Mouse (Mus musculus) embryonic facial prominence, embryonic 13.5 days (tissue): ENCODE data around the gene Trim17. TPM values are rescaled to one million over a fixed set of nuclear protein-coding genes. Genes with fewer than 3 reads are reported as not detected.

Experiments
- ATAC-seq: fragments of 200-750 bp; cut with Nextera tagmentation; 2 replicates; pipeline ENCODE4 v1.8.0; 2017; ENCODE audit warnings: low read depth; ENCODE audit not compliant: insufficient number of reproducible peaks, insufficient read depth, low FRiP score, low TSS enrichment
- H3K27ac ChIP-seq: fragments of 300-500 bp; sonication (generic); 2 replicates; pipeline ENCODE4 v1.5.1; 2015; ENCODE audit warnings: moderate library complexity, mild to moderate bottlenecking, inconsistent platforms
- H3K27me3 ChIP-seq: fragments of 300-500 bp; sonication (generic); 2 replicates; pipeline ENCODE4 v1.6.1; 2015; ENCODE audit warnings: mild to moderate bottlenecking, inconsistent platforms
- H3K36me3 ChIP-seq: fragments of 300-500 bp; sonication (generic); 2 replicates; pipeline ENCODE4 v1.6.1; 2015; ENCODE audit warnings: mild to moderate bottlenecking, inconsistent platforms
- H3K4me1 ChIP-seq: fragments of 300-500 bp; sonication (generic); 2 replicates; pipeline ENCODE4 v1.6.1; 2015; ENCODE audit warnings: inconsistent platforms
- H3K4me2 ChIP-seq: fragments of 300-500 bp; sonication (generic); 2 replicates; pipeline ENCODE4 v1.6.1; 2015; ENCODE audit warnings: moderate library complexity, mild to moderate bottlenecking, inconsistent platforms
- H3K4me3 ChIP-seq: fragments of 300-500 bp; sonication (generic); 2 replicates; pipeline ENCODE4 v1.5.1; 2015; ENCODE audit warnings: mild to moderate bottlenecking, inconsistent platforms
- H3K9ac ChIP-seq: fragments of 300-500 bp; sonication (generic); 2 replicates; pipeline ENCODE4 v1.6.1; 2015; ENCODE audit warnings: mild to moderate bottlenecking, inconsistent platforms
- H3K9me3 ChIP-seq: fragments of 300-500 bp; sonication (generic); 2 replicates; pipeline ENCODE4 v1.6.1; 2016; ENCODE audit warnings: inconsistent platforms
- WGBS: fragments of 180-500 bp; shearing (Covaris S2); methylation state at CpG from one replicate; pipeline ENCODE4 v1.1.7; 2015; ENCODE audit warnings: mixed read lengths; 5-methylcytosine and 5-hydroxymethylcytosine counted together
- microRNA-seq: library from miRNA; unstranded; fragments of <30 nt; microRNA quantifications from one replicate; pipeline ENCODE4, GENCODE M21; 2016
- polyA plus RNA-seq: library from polyadenylated mRNA; unstranded; fragments of >200 nt; fragmentation: Nextera tagmentation; extraction: Ambion mirVana; gene quantifications from 2 replicates; pipeline ENCODE4 v1.2.1, GENCODE M21; 2015

Gene Trim17
- polyA plus RNA-seq, 1 experiment from 2014 or later = 0.55 TPM

DNA sequence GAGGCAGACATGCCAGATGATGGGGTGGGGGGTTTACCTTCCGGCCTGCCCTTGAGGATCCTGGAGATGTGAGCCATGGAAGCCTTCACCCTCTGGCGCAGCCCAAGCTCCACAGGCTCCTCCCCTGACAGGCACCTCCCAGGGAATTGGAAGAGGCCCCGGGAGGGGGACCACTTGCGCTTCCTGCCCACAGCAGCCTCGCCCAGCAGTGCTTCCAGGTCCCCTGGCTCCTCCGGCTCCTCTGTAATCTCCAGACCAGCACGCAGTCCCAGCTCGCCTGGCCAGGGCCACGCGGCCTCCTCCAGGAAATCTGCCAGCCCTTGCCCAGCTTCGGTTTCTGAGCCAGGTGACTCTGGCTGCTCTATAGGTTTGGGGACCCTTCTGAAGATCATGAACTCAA lies 44.7 kb downstream of the Trim17 start:
- 60% methylated on average over 11 of the region's 11 CpGs for WGBS
- H3K4me3 ChIP-seq = no peak overlapping the region
- H3K27me3 ChIP-seq = peaks cover 33% of the 10 kb centered on the region
- ATAC-seq = no peak
- H3K4me1 ChIP-seq = peaks cover 5% of the 10 kb centered on the region
- no peaks in the 10 kb centered on the region for H3K36me3 ChIP-seq
- no peaks in the 10 kb centered on the region for H3K9me3 ChIP-seq
- no peak overlapping the region for H3K27ac ChIP-seq
- no peak overlapping the region for H3K4me2 ChIP-seq
- H3K9ac ChIP-seq = no peak overlapping the region

GRCm38 (mm10) chr11:58999830-59000229 lies 45.3 kb downstream of the Trim17 start:
- no peak for ATAC-seq
- Histone ChIP-seq H3K27ac (no peak overlapping the region), H3K36me3 (no peaks in the 10 kb centered on the region), H3K4me1 (no peaks in the 10 kb centered on the region), H3K9ac (no peak overlapping the region), H3K27me3 (peaks cover 26% of the 10 kb centered on the region), H3K4me3 (no peak overlapping the region), H3K4me2 (no peak overlapping the region), H3K9me3 (no peaks in the 10 kb centered on the region)
- 80% methylated on average over 6 of the region's 6 CpGs for WGBS

- Histone ChIP-seq H3K9ac (no peak overlapping the region), H3K36me3 (no peaks in the 10 kb centered on the region), H3K9me3 (no peaks in the 10 kb centered on the region), H3K4me3 (no peak overlapping the region), H3K27ac (no peak overlapping the region), H3K27me3 (peaks cover 18% of the 10 kb centered on the region), H3K4me1 (no peaks in the 10 kb centered on the region), H3K4me2 (no peak overlapping the region)
- 90% methylated on average over 21 of the region's 21 CpGs for whole genome bisulfite sequencing
- no peak for ATAC-seq
Measured at GRCm38 (mm10) chr11:59000635-59001034, 46.1 kb downstream of the Trim17 start.

GRCm38 (mm10) chr11:59002327-59003079 lies 48.0 kb downstream of the Trim17 start:
- no peak for ATAC-seq
- H3K4me3 ChIP-seq = no peak overlapping the region
- 84% methylated on average over 7 of the region's 7 CpGs for WGBS
- H3K27ac ChIP-seq = no peak overlapping the region
- no peaks in the 10 kb centered on the region for H3K36me3 ChIP-seq
- H3K4me2 ChIP-seq = no peak overlapping the region
- H3K9me3 ChIP-seq = no peaks in the 10 kb centered on the region
- no peak overlapping the region for H3K9ac ChIP-seq
- H3K4me1 ChIP-seq = no peaks in the 10 kb centered on the region
- H3K27me3 ChIP-seq = peaks cover 2% of the 10 kb centered on the region; the same call in 1 of the 2 replicates

DNA sequence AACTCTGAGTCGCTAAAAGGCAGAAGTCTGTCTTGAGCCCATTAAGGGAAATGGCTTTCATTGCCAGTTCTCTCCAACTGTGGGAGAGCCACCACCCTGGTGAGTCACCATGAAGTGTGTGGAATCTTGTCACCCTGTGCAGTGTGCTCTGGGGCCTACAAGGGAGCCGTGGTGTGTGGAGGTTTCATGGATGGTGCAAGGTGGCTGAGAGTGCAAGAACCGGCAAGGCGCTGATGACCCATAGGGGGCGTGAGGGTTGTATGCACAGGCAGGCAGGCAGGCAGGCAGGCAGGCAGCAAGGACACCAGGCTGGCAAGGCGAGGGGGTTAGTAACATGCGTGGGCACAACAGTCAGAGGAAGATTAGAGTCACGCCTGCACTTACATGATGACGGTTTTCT lies 60.6 kb downstream of the Trim17 start:
- H3K27me3 ChIP-seq = no peaks in the 10 kb centered on the region; the same call in 1 of the 2 replicates
- no peak overlapping the region for H3K9ac ChIP-seq
- no peak overlapping the region for H3K27ac ChIP-seq
- no peaks in the 10 kb centered on the region for H3K9me3 ChIP-seq
- 32% methylated on average over 9 of the region's 9 CpGs for WGBS
- H3K36me3 ChIP-seq = no peaks in the 10 kb centered on the region
- H3K4me2 ChIP-seq = no peak overlapping the region
- H3K4me1 ChIP-seq = no peaks in the 10 kb centered on the region
- no peak overlapping the region for H3K4me3 ChIP-seq
- ATAC-seq = no peak

Small RNAs within 50 kb of the gene (microRNA-seq; reads per million reads assigned to microRNA genes)
- gene Gm44313 = not detected

Other genes with a start within 250 kb of the Trim17 start
- not detected in 2 replicates for gene Olfr318, start 230.7 kb upstream of the Trim17 start, polyA plus RNA-seq
- not detected in 2 replicates for gene Olfr317, start 215.5 kb upstream of the Trim17 start, polyA plus RNA-seq
- gene Olfr316, start 202.0 kb upstream of the Trim17 start, polyA plus RNA-seq = not detected in 2 replicates
- gene Olfr315, start 181.5 kb upstream of the Trim17 start, polyA plus RNA-seq = not detected in 2 replicates
- not detected in 2 replicates for gene Olfr314, start 171.7 kb upstream of the Trim17 start, polyA plus RNA-seq
- 0.69 TPM in 1 of 2 replicates, not detected in the other for gene Fam183b, start 152.7 kb upstream of the Trim17 start, polyA plus RNA-seq
- not detected in 2 replicates for gene Olfr313, start 139.7 kb upstream of the Trim17 start, polyA plus RNA-seq
- gene Olfr312, start 125.4 kb upstream of the Trim17 start, polyA plus RNA-seq = not detected in 2 replicates
- not detected in 2 replicates for gene Olfr311, start 115.4 kb upstream of the Trim17 start, polyA plus RNA-seq
- 10.8 and 12.3 TPM in 2 replicates for gene Gm12258, start 107.5 kb upstream of the Trim17 start, polyA plus RNA-seq
- 8.8 and 10.3 TPM in 2 replicates for gene 2810021J22Rik, start 87.5 kb upstream of the Trim17 start, polyA plus RNA-seq
- 6.9 and 7.5 TPM in 2 replicates for gene Zfp39, start 50.5 kb upstream of the Trim17 start, polyA plus RNA-seq
- gene Btnl10, start 36.8 kb upstream of the Trim17 start, polyA plus RNA-seq = 0.14 TPM in 1 of 2 replicates, not detected in the other
- gene Rnf187, start 15.8 kb upstream of the Trim17 start, polyA plus RNA-seq = 254 and 255 TPM in 2 replicates
- 45.4 and 46.9 TPM in 2 replicates for gene Hist3h2ba, start 5.8 kb upstream of the Trim17 start, polyA plus RNA-seq
- gene Hist3h2a, start within 50 bp of the Trim17 start, polyA plus RNA-seq = 34.0 and 34.3 TPM in 2 replicates
- gene Trim11, start 23.4 kb downstream of the Trim17 start, polyA plus RNA-seq = 21.7 and 23.5 TPM in 2 replicates
- gene Obscn, start 181.7 kb downstream of the Trim17 start, polyA plus RNA-seq = 0.32 and 0.42 TPM in 2 replicates
- 3.3 and 3.6 TPM in 2 replicates for gene Iba57, start 209.1 kb downstream of the Trim17 start, polyA plus RNA-seq
- gene Gjc2, start 228.5 kb downstream of the Trim17 start, polyA plus RNA-seq = 0.21 and 0.28 TPM in 2 replicates
- 124 and 142 TPM in 2 replicates for gene Guk1, start 237.5 kb downstream of the Trim17 start, polyA plus RNA-seq
- gene Mrpl55, start 247.8 kb downstream of the Trim17 start, polyA plus RNA-seq = 90.7 and 97.1 TPM in 2 replicates